ENCODE assay signal across 15 mouse cellular contexts in the genomic region with DNA sequence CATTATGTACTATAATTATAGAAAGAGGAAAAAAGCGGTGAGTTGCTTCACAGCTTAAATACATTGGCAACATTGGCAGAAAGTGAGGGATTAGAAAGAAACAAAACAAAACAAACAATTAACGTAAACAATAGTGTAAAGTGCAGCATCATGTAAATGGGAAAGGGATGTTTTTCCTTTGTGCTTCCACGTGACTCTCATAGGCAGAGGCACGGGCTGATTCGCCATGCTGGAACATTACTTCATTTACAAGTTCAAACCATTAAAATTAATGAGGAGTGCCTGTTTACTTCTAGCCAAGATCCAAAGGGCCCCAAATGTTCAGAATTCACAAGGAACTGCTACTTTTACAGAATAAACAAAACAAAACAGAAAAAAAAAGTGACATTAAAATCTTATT.
"Had no signal": no experiment of that assay in that cellular context is flagged by ENCODE, and none has a peak within 500 bp of the region (broad histone marks: within the 10 kb centered on the region; RNA-seq: fewer than 3 reads in every experiment).

No protein-coding gene starts in this region.

- ATAC-seq: lung, postnatal 0 days; midbrain, embryonic 15.5 days had no signal

- H3K9ac ChIP-seq: lung, embryonic 15.5 days; midbrain, embryonic 13.5 days; midbrain, embryonic 15.5 days; neural tube, embryonic 12.5 days had no signal

- H3K27ac ChIP-seq: lung, embryonic 15.5 days; macrophage; midbrain, embryonic 13.5 days; midbrain, embryonic 15.5 days; neural tube, embryonic 12.5 days had no signal

- H3K36me3 ChIP-seq: lung, embryonic 15.5 days; midbrain, embryonic 13.5 days; midbrain, embryonic 15.5 days; neural tube, embryonic 12.5 days had no signal

- H3K4me2 ChIP-seq: lung, embryonic 15.5 days; midbrain, embryonic 11.5 days; midbrain, embryonic 13.5 days; midbrain, embryonic 15.5 days; neural tube, embryonic 12.5 days had no signal

- DNase-seq: lung, adult 2 months; lung, postnatal 14 days; lung, postnatal 36 days; right cerebral cortex, postnatal 14 days; thymus, adult 18-20 months; thymus, postnatal 14 days; thymus, postnatal 36 days had no signal

- H3K9me3 ChIP-seq: lung, embryonic 15.5 days; megakaryocyte, embryonic 14.5 days; midbrain, embryonic 13.5 days; midbrain, embryonic 15.5 days; neural tube, embryonic 12.5 days had no signal

- H3K4me3 ChIP-seq: lung, embryonic 15.5 days; megakaryocyte, embryonic 14.5 days; midbrain, embryonic 13.5 days; midbrain, embryonic 15.5 days; neural tube, embryonic 12.5 days had no signal

- H3K27me3 ChIP-seq: lung, embryonic 15.5 days; megakaryocyte, embryonic 14.5 days; midbrain, embryonic 13.5 days; midbrain, embryonic 15.5 days; neural tube, embryonic 12.5 days had no signal

- H3K4me1 ChIP-seq: lung, embryonic 15.5 days; megakaryocyte, embryonic 14.5 days; midbrain, embryonic 15.5 days; neural tube, embryonic 12.5 days had no signal
